Mouse (Mus musculus) A20 (cell line): ENCODE measurements around the gene Sirt2.

Source experiments
- DNase-seq: peaks from one replicate; pipeline ENCODE4 v3.0.0-alpha.2; 2011; ENCODE audit warnings: low read depth, low spot score

Gene Sirt2

DNA sequence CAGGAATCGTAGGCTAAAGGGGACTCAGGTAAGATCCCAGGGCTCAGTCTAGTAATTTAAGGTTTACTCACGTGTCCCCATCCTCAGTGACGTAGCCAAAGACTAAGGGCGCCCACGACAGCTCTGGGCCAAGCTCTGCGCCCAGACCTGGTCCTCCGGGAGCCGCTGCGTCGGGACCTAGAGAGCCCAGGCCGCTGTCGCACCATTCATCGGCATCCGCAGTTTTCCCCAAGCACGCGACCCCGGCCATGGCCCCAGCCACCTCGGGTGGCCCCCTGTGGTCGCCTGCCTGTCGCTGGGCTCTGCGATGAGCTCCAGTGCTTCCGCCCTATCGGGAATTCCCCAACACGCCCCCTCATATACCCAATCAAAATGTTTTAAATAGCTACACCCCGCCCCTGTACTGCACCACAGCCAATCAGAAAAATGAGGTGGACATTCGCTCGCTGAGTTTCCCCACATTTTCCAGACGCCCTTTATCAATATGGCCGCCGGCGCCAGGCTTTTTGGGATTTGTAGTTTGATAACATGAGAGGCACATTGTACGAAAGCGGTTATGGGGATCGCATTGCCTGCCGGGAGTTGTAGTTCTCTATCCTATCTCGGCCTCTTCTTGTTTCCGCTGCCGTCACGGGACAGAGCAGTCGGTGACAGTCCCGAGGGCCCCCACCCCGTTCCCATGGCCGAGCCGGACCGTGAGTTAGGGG is at the start of gene Sirt2:
Gene Sirt2, plus strand, starts transcription at position 563 of the 707 bp plus-strand sequence.
- peak; percentile 99 for DNase-seq

DNA sequence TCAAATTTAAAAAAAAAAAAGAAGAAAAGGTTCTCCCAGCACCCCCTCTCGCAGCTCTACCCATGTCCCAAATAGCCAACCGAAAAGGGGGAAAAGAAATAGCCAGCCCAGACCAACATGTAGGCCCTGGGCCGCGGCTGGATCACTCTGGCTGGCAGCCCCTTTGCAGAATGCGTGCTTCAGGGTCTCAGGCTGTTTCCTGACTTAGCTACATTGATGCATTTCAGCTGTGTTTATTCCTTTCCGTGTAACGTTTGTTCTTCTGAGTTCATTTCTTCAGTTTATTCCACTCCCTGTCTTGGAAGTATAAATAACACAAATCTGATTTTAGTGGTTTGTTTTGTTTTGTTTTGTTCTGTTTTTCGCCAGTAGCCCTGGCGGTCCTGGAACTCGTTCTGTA is 48.8 kb upstream of the Sirt2 start:
- DNase-seq: no peak

DNA sequence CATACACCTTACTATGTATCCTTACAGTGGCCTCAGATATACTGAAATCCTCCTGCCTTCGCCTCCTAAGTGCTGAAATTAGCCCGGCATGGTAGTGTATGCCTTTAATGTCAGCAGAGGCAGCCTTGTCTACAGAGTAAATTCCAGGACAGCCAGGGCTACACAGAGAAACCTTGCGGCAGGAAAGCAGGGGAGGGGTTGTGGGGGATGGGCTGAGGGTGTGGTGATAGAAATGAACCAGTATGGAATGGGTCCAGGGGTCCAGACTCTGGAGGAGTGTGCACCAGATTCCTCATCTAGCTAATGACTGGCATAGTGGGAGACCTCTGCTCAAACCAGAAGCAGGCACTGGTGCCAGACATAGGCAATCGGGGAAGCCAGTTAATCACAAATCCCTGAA is 47.4 kb upstream of the Sirt2 start:
- no peak for DNase-seq

DNA sequence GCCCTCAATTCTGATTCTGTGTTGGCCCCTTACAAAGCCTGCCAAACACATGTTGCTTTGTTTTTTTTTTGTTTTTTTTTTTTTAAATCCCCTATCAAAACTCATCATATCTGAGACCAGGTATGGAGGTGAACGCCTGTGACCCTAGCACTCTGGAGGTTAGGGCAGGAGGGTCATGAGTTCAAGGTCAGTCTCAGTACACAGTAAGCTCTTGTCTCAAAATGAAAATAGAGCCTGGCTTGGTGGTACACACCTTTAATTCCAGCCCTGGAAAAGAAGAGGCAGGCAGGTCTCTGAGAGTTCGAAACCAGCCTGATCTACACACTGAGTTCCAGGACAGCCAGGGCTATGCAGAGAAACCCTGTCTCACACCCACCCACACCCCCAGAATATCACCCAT is 46.9 kb upstream of the Sirt2 start:
- no peak for DNase-seq

DNA sequence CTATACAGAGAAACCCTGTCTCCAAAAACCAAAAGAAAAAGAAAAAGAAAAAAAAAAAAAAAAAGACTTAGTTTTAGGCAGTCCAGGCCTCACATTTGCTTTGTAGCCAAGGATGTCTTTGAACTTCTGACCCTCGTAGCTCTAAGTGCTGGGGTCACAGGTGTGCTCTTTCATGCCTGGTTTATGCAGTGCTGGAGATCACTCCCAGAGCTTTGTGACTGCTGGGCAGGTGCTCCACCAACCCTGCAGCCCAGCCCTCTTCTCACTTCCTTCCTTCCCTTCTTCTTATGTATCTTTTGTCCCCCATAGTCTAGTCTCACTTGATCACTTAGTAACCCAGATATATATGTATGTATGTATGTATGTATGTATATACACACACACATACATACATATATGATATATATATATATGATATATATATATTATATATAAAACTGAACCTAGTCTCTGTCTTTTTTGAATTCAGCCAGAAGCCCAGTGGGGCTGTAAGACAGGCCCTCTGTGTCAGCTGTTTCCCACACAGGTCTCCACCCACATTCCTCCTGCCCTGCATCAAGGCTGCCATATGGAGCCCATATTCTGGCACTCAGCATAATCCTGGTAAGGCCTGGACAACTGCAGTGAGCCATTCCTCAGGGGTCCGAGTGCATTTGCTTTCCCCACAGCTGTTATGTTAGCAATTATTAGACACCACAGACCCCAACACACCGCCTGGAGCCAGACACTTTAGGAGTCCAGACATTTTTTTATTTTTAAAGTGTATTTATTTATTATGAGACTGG is 45.6 kb upstream of the Sirt2 start:
- DNase-seq: no peak

DNA sequence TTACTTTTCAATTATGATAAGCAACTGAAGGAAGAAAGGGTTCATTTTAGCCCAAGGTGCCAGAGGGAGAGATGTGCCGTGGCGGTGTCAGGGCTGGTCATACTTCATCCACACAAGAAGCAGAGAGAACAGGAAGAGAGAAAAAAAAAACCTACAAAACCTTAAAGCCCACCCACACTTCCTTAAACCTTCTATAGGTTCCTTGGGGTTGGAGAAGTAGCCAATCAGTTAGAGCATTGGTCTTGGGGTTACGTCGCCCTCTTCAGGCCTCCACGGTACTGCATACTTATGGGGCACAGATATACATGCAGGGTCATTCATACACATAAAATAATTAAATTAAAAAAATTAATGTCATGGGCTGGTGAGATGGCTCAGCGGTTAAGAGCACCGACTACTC is 44.5 kb upstream of the Sirt2 start:
- peak; percentile 21 for DNase-seq

DNA sequence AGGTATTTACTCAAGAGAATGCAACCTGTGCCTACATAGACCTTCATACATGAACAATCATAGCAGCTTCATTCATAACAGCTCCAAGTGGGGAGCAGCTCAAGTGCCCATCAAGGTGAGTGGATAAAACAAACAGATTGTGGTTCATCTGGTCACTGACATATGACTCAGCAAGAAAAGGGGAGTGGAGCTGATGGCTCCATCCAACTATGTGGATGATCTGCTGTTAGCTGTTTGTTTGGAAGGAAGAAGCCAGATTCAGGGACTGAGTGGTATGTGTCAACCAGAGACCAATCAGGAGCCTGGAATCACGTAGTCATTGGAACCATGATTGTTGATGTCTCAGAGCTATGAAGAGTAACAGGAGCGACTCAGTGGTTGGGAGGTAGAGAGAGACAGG is 41.9 kb upstream of the Sirt2 start:
- no peak for DNase-seq

DNA sequence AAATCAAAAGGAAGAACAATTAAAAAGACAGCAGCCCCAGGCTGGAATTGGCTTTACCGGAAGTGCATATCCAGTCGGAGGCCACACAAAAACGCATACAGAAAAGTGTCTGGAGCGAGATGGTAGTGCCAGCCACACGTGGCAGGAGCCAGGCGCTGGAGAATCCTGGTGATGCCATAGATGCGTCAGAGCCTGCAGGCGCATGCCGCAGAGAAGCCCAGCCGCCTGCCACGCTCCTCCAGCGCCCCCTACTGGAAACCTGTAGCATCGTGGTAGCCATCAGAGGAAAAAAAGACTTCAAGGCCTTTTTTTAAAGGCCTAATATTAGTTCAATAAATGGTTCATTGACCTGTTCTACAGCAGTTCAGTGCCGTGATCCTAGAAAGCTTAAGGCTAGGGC is 39.9 kb upstream of the Sirt2 start:
- DNase-seq: peak; percentile 77

DNA sequence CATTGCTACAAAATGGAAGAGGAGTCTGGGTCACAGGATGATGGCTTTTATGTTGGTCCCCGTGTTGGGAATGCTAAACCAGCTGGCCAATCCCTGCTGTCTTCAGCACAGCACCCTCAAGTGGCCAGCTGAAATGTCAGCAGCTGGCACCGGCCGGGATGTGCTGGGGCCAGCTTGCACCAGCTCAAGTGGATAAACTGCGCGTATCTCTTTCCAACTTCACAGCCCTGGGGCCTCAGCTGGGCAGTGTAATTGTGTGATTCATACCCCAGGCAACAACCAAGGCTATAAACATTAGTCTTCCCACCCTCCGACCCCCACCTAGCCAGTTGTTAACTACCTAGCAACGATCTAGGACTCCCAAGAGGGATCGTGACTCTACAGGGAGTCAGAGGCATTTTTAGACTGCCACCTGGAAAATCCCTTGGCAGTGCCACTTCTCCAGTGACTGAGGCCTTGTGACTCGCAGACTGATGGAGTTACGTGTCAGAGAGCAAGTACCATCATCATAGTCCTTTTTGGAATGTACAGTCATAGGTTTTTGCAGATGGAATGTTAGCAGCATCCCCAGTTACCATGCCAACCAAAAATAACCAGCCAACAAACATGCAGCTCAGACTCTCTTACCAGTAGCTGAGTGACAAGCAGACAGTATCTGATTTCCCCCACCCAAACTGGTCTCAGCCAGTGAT is 38.7 kb upstream of the Sirt2 start:
- DNase-seq: no peak

DNA sequence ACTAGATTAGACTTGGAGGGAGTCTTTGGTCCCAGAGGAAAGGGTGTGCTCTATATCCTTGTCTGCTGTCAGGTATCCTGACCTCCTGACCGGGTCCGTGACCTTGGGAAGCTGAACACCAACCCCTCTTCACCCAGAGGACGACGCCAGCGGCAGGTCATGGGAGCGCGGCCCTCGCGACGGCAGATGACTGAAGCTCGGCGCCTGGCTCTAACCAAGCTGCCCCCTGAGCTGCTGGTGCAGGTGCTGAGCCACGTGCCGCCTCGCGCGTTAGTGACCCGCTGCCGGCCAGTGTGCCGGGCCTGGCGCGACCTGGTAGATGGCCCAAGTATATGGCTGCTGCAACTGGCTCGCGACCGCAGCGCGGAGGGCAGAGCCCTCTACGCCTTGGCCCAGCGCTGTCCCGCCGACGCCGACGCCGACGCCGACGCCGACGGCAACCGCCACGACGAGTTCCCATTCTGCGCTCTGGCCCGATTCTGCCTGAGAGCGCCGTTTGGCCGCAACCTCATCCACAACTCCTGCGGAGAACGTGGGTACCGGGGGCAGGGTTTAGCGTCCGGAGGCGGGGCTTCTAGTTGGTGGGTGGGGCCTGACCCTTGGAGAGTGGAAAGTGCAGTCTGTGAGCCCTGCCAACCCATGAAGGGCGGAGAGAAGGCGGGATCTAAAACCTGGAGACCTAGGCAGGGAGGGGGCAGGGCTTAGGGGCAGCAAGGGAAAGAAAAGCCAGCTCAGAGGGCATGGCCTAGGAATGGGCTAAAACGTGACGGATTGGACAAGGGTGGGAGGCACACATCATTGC is 34.0 kb upstream of the Sirt2 start:
- DNase-seq: peak; percentile 54

DNA sequence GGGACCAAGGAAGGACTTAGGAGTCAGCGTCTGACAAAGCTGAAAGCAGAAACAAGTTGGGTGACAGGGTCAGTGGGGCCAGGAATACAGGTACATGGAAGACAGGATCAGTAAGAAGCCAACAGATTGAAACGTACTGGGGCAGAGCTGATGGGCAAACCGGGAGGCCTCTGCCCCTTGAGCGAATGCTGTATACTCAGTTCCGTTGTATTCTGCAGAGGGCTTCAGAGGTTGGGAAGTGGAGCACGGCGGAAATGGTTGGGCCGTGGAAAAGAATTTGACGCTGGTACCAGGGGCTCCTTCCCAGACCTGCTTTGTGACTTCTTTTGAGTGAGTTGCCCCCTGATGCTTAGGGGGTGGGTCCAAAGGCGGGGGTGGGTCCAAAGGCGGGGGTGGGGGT is 33.3 kb upstream of the Sirt2 start:
- DNase-seq: no peak

DNA sequence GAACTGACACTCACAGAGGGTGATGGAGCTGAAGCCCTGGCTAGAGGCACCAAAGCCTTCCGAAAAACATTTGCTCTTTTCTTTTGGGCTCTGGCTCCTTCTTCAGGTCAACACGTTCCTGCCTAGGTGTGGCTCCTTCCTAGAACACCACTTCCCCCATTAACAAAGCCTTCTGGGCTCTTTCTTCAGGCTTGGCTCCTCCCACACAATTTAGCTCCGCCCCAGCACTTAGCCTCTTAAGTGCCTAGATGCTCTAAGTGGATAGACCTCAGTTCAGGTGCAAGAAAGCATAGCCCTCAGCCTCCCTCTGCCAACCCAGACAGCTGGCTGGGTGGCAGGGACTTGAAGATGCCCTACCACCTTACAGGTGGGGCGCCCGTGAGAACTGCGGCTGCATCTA is 30.8 kb upstream of the Sirt2 start:
- DNase-seq: peak; percentile 26

DNA sequence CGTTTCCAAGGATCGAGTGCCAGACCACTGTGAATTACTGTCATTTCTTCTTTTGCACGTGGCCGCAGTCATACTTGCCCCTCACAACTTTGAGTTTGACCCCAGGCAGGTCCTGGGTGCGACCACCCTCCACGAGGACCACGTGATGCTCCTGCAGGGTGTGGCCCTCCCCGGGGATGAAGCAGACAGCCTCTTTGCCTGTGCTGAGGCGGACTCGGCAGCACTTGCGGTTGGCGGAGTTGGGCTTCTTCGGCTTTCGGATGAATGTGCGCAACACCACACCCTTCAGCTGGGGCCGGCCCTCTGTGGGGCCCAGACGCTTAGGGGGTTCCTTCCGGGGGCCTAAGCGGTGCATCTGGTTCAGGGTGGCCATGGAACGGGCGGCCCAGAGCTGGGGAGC is 26.7 kb upstream of the Sirt2 start:
- no peak for DNase-seq

DNA sequence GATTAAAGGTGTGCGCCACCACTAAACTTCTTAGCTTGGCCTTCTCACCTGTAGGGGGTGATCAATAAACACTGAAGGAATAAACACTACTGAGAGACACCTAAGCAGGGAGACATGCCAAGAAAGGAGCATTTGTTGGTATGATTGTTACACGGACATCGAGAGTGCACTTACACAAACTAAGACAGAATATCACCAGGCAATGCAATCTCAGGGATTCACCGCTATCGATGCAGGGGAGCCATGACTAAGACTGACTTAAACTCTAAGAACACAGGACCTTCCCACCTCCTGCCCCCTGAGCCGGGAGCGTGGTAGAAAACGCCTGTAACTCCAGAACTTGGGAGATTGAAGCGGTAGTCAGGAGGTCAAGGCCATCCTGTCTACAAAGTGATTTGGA is 25.6 kb upstream of the Sirt2 start:
- DNase-seq: peak; percentile 61

DNA sequence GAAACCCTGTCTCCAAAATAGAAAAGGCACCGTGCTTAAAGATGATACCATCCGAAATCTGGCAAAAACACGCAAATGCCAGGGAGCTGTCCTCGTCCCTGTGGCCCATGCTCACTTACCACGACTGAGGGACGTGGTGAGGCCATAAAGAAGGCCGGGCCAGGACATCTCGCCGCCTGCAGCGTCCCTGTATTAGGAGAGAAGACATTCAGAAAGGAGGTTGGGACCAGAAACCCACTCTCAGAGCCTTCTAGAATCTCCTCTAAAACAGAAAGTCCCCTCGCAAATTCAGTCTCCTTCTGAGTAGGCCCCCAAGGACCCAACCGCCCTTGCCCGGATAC is 25.2 kb upstream of the Sirt2 start:
- DNase-seq: no peak

DNA sequence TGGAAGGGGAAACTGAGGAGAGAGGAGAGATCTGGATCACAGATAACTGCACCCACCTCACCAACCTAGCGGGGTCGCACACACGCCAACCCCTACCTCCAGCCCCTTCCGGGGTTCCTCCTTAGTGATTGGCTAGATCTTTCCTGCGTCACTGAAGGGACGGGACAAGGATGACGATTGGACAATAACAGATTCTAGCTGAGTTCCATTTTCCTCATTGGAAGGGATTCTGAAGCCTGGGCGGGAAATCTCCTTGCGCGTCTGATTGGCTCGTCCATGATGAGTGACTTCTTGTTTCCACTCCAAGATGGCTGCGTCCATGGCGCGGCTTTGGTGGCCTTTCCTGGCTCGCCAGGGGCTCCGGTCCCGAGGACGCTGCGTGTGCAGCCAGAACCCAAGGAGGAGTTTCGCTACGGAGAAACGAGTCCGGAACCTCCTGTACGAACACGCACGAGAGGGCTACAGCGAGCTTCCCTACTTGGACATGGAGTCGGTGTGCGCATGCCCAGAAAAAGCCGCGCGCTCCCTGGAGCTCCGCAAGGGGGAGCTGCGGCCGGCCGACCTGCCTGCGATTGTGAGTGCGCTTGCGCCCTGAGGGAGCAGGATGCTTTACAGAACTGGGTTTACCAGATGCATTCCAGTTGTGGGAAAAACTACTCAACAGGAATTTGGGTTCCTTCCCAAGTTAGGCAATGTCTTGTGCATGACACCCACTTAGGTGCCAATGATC is 24.7 kb upstream of the Sirt2 start, which contains the start of the genes Mrps12 and Sars2:
Gene Mrps12, minus strand, starts transcription at position 112 of the 730 bp plus-strand sequence.
Gene Sars2, plus strand, starts transcription at position 284 of the 730 bp plus-strand sequence.
- peak; percentile 98 for DNase-seq

DNA sequence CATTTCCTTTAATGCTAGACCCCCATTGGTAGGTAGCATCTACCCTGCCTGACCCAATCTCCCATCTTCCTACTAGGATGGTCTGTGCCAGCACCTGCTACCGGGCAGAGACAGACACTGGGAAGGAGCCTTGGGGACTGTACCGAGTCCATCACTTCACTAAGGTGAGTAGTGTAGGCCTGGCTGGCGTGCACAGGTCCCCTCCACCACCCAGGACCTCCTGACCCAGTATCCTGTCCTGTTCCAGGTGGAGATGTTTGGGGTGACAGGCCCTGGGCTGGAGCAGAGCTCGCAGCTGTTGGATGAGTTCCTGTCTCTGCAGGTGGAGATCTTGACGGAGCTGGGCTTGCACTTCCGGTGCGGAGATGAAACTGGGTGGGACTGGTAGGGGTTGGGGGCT is 16.6 kb upstream of the Sirt2 start:
- DNase-seq: no peak

DNA sequence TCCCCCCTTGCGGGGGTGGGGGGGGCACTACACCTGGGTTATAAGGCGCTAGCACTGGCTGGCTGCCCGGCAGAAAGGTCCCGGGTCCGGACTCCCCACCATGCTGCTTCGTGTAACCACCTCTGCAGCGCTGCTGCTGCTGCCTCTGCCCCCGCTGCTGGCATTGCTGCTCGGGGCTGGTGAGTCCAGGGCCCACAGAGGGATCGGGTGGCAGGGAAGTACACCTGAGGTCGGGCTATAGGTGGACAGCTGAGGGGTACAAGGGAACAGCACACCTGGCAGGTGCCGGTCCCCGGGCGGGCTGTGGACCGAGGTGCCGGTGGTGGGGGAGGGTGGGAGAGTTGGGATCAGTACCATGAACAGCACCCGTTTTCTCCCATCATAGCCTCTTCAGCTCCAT is 10.5 kb upstream of the Sirt2 start, which contains the start of gene Ccer2:
Gene Ccer2, plus strand, starts transcription at position 96 of the 400 bp plus-strand sequence.
- DNase-seq: no peak

DNA sequence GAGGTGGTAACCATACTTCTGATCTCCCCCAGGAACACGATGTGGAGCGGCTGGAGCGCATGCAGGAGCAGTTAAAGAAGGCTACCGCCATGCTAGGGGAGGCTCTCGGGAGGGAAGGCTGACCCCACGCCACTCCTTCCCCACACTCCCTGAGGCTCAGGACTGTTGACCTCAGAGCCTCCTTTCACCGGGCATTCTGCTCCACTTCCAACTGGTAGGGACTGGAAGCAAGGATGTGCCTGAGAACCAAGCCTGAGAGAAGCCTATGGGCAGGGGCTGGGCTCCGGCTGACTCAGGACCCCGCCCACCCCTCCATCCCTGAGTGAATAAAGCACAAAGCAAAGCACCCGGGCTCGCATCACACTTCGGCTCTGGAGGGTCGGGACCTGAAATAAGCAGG is 7.9 kb upstream of the Sirt2 start:
- DNase-seq: no peak

DNA sequence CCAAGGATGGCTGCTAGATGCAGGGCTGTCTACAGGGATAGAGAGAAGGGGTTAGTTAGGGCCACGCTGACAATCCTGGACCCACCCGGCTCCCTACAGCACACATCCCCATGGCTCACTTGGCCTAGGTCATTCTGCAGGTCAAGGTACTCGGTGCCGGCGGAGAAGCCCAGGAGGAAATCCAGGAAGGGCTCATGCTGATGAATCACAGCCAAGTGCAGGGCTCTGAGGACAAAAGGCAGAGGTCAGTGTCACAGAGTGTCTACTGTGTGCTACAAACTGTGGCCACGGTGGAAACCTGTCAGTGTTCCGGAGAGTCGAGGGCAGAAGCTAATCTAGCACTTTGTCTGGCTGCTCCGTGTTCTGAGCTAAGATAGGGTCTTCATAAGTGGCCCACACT is 4.6 kb upstream of the Sirt2 start:
- DNase-seq: no peak

DNA sequence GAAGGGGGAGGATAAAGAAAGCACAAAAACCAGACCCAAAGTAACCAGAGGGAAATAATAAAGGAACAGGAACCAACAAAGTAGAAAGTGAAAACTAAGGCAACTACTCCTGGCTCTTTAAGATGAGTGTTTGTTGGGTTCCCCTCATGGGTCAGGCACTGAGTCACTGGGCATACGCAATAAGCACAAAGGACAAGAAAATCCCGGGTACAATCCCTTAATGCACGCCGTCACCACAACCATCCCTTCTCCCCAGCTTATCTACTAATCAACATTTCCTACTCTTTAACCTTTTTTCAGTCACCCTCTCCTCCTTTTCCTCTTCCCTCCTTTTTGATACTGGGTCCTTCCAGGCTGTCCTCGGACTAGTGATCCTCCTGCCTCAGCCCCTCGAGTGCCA is 1.3 kb upstream of the Sirt2 start:
- DNase-seq: peak; percentile 32
